Mouse (Mus musculus): ENCODE data around the gene Fam89b. TPM values are rescaled to one million over a fixed set of nuclear protein-coding genes. Genes with fewer than 3 reads are reported as not detected.

The Fam89b gene
- total RNA-seq (2021): 10 to 100 TPM; 20.1 to 21.3 TPM
- long read RNA-seq, experiment 1, transcript Fam89b-201 (2 exons, 1,197 nt): major isoform, 9 of 15 reads
- long read RNA-seq, experiment 1, partial matches to known transcripts: 0 of 15 reads
- long read RNA-seq, experiment 1, other reads (novel, unspliced or antisense): 1 of 15 reads
- long read RNA-seq, experiment 2, transcript Fam89b-201 (2 exons, 1,197 nt): major isoform, 18 of 22 reads
- long read RNA-seq, experiment 2, partial matches to known transcripts: 0 of 22 reads
- long read RNA-seq, experiment 2, other reads (novel, unspliced or antisense): 1 of 22 reads

- peak; percentile 90 for DNase-seq (ENCODE audit: low spot score)
Observed at GRCm38 (mm10) chr19:5729444-5729815, at the start of gene Fam89b. TSS of gene Fam89b (minus strand) at chr19:5729653.

- DNase-seq (ENCODE audit: low spot score): no peak
Observed at GRCm38 (mm10) chr19:5778312-5778711, 48.9 kb upstream of the Fam89b start.

GRCm38 (mm10) chr19:5777387-5778032 lies 48.1 kb upstream of the Fam89b start:
- DNase-seq (ENCODE audit: low spot score): no peak

GRCm38 (mm10) chr19:5770925-5771860 lies 41.7 kb upstream of the Fam89b start, which contains the start of gene Scyl1:
TSS of gene Scyl1 (minus strand) at chr19:5771419.
- DNase-seq (ENCODE audit: low spot score): peak; percentile 98

- DNase-seq (ENCODE audit: low spot score): no peak
Observed at GRCm38 (mm10) chr19:5770311-5770710, 40.9 kb upstream of the Fam89b start.

GRCm38 (mm10) chr19:5767271-5767670 lies 37.8 kb upstream of the Fam89b start:
- no peak for DNase-seq (ENCODE audit: low spot score)

- no peak for DNase-seq (ENCODE audit: low spot score)
Observed at GRCm38 (mm10) chr19:5763163-5763562, 33.7 kb upstream of the Fam89b start.

GRCm38 (mm10) chr19:5758878-5759403 lies 29.5 kb upstream of the Fam89b start:
- DNase-seq (ENCODE audit: low spot score): no peak

- DNase-seq (ENCODE audit: low spot score): no peak
Observed at GRCm38 (mm10) chr19:5756991-5757636, 27.7 kb upstream of the Fam89b start.

GRCm38 (mm10) chr19:5756321-5756985 lies 27.0 kb upstream of the Fam89b start:
- no peak for DNase-seq (ENCODE audit: low spot score)

GRCm38 (mm10) chr19:5751742-5752141 lies 22.3 kb upstream of the Fam89b start:
- peak; percentile 42 for DNase-seq (ENCODE audit: low spot score)

GRCm38 (mm10) chr19:5750951-5751350 lies 21.5 kb upstream of the Fam89b start:
- DNase-seq (ENCODE audit: low spot score): no peak

GRCm38 (mm10) chr19:5749476-5749875 lies 20.0 kb upstream of the Fam89b start:
- no peak for DNase-seq (ENCODE audit: low spot score)

- DNase-seq (ENCODE audit: low spot score): no peak
Observed at GRCm38 (mm10) chr19:5746907-5747363, 17.5 kb upstream of the Fam89b start.

- no peak for DNase-seq (ENCODE audit: low spot score)
Observed at GRCm38 (mm10) chr19:5745756-5746710, 16.6 kb upstream of the Fam89b start.

GRCm38 (mm10) chr19:5743576-5743975 lies 14.1 kb upstream of the Fam89b start:
- DNase-seq (ENCODE audit: low spot score): no peak

- no peak for DNase-seq (ENCODE audit: low spot score)
Observed at GRCm38 (mm10) chr19:5742241-5742641, 12.8 kb upstream of the Fam89b start.

GRCm38 (mm10) chr19:5741641-5742240 lies 12.3 kb upstream of the Fam89b start:
- peak; percentile 83 for DNase-seq (ENCODE audit: low spot score)
